Mouse (Mus musculus) stomach, postnatal 0 days (tissue): Measurements from ENCODE around the gene Nos1.

Experiments
- CTCF ChIP-seq: IDR thresholded peaks from 2 replicates; pipeline ENCODE4 v1.5.1; 2016; ENCODE audit warnings: antibody characterized with exemption, low read depth, mild to moderate bottlenecking, moderate library complexity
- EP300 ChIP-seq: optimal IDR thresholded peaks from 2 replicates; pipeline ENCODE3; 2016; ENCODE audit warnings: antibody characterized with exemption

DNA sequence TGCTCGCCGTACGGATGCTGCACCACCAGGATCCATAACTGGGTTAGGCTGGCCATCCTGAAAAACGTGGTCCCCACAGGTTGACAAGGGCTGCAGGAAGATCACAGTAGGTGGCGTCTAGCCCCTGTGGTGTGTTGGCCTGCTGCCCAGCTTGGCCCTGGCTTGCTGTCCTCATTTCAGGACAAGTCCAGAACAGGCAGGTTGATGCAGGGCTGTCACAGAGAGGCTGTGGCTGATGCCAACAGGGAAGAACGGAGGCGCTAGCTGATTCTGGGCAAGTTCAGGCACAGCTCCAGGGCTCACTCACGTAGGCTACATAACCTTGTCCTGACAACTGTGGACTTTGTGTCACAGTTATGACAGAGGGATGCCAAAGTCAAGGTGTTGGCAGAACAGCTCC lies 108.7 kb downstream of the Nos1 start:
- no peak for TF ChIP-seq CTCF
- TF ChIP-seq EP300: no peak
